Mouse (Mus musculus) Muller cell, postnatal 12 days (primary cell): ENCODE results near the gene Ubl3.

Source experiments
- DNase-seq: peaks from one replicate; pipeline ENCODE4 v3.0.0-alpha.2; 2015; ENCODE audit errors: inconsistent ontology term

The Ubl3 gene

DNA sequence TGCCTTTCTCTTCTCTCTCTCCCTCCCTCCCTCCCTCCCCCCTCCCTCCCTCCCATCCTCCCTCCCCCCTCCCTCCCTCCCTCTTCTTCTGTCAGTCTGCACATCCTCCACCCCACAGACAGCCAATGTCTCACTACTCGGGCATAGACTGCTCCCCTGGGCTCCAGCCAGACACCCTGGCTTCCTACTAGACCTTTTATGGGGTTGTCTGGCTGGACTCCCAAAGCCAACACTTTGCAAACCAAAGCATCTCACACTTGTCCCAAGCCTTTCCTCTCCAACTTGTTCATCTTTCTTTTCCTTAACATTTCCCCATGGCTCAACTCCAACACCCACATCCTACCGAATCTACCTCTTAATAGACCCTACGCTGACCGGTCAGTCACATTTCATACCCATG lies 10.7 kb upstream of the Ubl3 start:
- no peak for DNase-seq

GRCm38 (mm10) chr5:148562235-148562634 lies 9.6 kb upstream of the Ubl3 start:
- no peak for DNase-seq

GRCm38 (mm10) chr5:148559261-148559958 lies 6.8 kb upstream of the Ubl3 start:
- DNase-seq: no peak

GRCm38 (mm10) chr5:148558472-148558871 lies 5.9 kb upstream of the Ubl3 start:
- DNase-seq: no peak

- no peak for DNase-seq
Observed at GRCm38 (mm10) chr5:148556509-148556908, 3.9 kb upstream of the Ubl3 start.

- no peak for DNase-seq
Observed at GRCm38 (mm10) chr5:148555156-148555555, 2.6 kb upstream of the Ubl3 start.

DNA sequence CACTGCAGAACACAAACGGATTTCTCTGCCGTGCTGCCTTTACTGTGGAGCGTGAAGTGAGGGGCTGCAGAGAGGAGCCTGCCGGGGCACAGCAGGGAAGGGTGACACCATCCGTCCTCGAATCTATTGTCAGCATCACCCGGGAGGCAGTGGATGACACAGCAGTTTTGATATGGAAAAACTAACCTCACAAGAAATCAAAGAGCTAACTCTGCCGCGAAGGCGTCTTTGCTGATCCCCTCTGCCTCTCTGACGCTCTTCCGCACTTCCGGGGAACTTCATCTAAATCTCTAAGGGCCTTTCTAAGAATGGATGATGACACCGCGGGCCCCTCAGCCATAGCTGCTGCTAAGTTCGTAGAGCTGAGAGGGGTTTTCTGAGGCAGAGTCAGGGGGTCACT lies 2.1 kb upstream of the Ubl3 start:
- no peak for DNase-seq

DNA sequence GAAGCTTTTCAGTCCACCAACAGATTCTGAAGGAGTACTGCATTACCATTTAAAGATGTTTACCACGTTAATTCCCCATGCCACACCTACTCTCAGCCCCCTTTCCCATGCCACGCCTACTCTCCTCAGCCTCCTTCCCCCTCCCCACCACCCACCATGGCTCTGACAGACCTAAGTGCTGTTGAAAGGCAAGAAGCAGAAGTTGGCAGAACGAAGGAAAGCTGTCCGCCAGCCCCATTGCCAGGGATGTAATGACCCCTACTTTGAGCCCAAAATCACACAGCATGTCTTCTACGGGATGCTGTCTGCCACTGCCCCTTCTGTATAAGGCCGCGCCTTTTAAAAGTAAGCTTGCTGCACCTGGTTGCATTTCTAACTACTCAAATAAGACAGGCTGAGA lies 1.7 kb upstream of the Ubl3 start:
- DNase-seq: no peak

GRCm38 (mm10) chr5:148553723-148554122 lies 1.1 kb upstream of the Ubl3 start:
- DNase-seq: no peak

DNA sequence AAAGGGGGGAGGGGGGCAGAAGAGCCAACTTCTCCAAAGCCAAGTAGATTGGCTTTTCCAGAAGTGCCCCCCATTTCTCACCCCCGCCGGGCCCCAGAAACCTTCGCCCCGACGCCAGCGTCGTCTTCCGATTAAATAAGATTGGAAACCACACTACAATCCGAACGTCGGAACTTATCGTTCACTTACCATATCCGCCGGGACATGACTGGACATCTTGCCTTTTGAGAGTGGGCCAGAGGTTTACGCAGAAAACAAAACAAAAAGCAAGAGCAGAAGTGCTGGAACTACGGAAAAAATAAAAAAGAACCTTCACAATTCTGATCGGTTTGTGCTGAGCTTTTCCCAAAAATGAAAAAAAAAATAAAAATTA lies 839 bp downstream of the Ubl3 start:
- DNase-seq: no peak

DNA sequence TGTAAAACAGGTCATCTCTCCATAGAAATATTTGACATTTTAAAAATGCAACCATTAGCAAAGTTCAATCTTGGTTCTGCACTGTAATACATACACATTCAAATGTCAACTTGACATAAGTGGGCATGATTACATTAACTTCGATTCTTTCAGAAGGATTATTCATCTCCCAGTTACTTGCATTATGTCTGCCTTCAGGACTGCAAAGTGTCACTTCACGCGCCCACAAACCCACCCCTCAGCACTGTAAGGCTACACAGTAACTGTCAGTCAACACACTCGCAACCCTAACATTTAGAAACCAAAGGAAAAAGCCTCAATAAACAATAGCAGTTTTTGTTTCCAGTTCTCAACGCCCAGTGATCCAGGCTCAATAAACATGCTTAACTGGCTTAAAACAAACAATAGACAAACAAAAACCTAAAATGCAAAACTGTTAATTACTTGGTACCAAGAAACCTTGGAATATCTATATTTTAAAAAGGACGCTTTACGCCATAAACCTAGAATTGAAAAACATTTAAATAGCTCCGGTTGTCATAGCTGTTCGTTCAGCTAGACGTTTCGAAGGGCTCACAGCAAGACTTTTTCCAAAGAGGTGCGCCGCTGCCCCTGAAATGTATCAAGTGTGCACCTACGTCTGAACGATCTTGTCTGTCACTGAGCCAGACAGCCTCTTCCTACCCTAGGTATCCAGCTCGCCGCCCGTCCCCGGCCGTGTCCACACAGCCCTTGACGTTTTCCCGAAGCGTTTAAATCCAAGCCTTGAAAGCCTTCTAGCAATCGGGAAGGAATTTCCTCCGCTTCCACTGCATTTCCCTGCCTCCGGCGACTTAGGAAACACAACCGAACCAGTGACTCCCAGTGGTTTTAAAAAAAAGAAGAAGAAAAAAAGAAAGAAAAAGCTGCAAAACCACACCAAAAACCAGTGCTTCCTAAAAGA lies 1.5 kb downstream of the Ubl3 start:
- peak; percentile 45 for DNase-seq

GRCm38 (mm10) chr5:148550393-148550792 lies 2.2 kb downstream of the Ubl3 start:
- DNase-seq: no peak

GRCm38 (mm10) chr5:148549307-148549706 lies 3.3 kb downstream of the Ubl3 start:
- no peak for DNase-seq

DNA sequence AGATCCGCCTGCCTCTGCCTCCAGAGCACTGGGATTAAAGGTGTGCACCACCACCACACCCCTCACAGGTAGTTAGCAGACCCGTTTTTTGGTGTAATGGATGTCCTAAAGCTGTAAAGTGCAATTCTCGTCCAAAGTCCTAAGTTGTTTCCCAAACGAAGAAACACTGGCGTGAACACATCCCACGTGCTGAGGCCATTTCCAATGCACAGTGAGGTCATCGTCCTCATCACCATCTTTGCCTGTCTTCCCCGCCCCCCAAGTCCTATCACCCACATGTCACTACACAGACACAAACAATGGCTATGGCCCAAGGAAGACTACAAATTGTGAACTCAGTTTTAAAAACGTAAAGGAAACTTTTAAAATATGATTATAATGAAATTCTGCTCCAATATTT lies 4.0 kb downstream of the Ubl3 start:
- no peak for DNase-seq

DNA sequence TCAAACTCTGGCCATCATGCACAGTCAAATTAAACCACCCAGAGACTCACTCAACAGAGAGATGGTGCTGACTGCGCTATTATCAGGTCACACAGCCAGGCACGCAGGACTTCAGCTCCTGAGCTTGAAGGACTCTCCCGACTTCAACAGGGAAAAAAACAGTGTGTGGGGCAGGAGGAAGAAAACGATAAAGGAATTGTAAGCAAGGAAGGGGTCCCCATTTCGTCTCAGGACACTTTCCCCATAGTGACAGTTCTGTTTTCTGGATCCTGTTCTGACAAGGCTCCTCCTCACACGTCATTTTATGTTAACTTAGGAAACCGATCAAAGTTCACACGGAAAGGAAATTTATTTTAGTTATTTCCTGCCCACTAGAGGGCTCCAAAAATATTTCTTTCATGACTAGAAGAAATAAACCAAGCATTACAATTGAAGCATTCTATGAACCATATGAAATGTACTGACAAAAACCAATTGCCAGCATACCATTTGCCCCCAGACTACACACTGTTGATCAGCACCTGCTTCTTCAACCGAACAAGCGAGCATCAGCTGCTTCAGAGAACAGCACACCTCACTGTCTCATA lies 4.6 kb downstream of the Ubl3 start:
- DNase-seq: peak; percentile 68

DNA sequence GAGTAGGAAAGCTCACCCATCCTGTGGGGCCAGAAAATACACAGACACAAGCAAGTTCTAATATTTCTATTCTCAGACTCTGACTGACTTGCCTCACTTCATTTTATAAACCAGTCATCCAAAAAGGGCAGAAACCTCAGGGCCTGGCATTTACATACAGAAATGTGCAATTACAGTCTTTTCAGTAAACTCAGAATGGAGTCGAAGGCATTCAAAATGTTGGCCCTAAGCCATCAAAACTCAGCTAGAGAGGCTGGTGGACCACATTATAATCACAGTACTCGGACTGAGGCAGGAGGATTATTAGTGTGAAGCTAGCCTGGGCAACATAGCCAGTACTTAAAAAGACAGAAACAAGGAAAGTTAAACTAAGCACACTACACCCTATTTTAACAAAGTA lies 5.6 kb downstream of the Ubl3 start:
- DNase-seq: peak; percentile 62

- no peak for DNase-seq
Observed at GRCm38 (mm10) chr5:148544733-148545132, 7.9 kb downstream of the Ubl3 start.

DNA sequence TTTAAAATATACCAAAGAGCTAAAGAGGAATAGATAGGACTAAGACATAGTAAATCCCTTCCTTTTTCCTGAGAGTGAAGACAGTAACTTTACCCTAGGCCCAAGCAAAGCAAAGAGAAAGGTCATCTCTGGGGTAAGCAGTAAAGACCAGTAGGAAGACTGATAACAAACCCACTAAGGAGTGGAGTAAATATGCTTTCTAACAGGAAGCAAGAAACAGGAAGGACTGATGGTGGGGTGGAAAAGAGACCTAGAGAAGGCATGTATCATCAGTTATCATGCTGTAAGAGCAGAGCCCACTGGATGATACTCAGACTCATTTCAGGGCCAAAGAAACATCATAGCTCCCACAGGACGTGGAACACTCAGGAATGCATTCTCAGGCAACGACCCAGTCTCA lies 10.4 kb downstream of the Ubl3 start:
- DNase-seq: no peak

- DNase-seq: no peak
Observed at GRCm38 (mm10) chr5:148535669-148536430, 16.7 kb downstream of the Ubl3 start.

DNA sequence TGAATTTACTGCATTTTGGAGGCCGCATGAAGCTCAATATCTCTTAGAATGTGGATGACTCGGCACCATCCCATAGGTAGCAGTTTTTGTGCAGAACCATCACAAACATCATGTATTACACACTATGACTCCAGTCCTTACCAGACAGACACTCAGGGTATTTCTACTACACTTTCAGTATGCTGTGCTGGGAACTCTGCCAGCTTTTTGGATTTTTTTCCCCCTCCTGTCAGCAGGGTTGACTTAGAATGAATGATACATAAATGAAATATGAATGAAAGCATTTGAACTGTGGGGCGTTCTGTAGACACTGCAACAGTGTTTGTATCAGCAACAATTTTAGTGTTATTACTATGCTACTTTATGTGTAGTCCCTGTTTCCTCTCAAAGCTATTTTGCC lies 17.9 kb downstream of the Ubl3 start:
- no peak for DNase-seq

DNA sequence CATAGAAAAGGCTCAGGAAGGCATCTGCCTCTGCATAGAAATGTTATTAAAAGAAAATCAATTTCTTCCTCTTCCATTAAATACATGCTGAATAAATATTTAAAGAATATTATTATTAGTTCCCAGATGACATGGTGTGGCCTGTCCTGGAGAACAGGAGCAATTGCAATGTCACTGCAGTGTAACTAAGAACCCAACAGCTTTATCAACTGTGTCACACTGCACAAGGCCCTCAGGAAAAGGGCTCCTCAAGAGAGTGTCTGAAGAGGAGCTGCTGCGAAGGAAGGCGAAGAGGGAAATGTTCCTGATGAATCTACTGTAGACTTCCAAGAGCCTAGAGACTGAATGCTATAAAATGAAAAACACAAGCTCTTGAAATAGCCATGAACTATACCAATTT lies 18.7 kb downstream of the Ubl3 start:
- no peak for DNase-seq

- DNase-seq: no peak
Observed at GRCm38 (mm10) chr5:148532201-148532600, 20.4 kb downstream of the Ubl3 start.
